Mouse (Mus musculus): ENCODE data around the gene Akap6. TPM values are rescaled to one million over a fixed set of nuclear protein-coding genes. Genes with fewer than 3 reads are reported as not detected.
A peak's percentile ranks its signal among the peaks of the same experiment; 100 is the strongest.

Gene Akap6
- polyA plus RNA-seq (2015; fragmentation: Nextera tagmentation; extraction: Ambion mirVana), result 1.6 and 1.9 TPM in 2 replicates

GRCm38 (mm10) chr12:52699146-52699545 lies at the start of gene Akap6:
Gene Akap6 (plus strand): TSS chr12:52699383.
- Histone ChIP-seq H3K36me3 (no peaks in the 10 kb centered on the region), H3K4me2 (peak within 1 kb of the TSS; percentile 29; the same call in 1 of the 2 replicates), H3K9ac (no peak within 1 kb of the TSS), H3K27me3 (replicated peaks) (no peaks in the 10 kb centered on the region), H3K4me3 (replicated peaks) (no peak within 1 kb of the TSS), H3K4me1 (peaks cover 4% of the 10 kb centered on the region), H3K9me3 (no peaks in the 10 kb centered on the region), H3K27ac (peak within 1 kb of the TSS; percentile 73; the same call in 1 of the 2 replicates)
- ATAC-seq (ENCODE audit: insufficient read depth, low FRiP score, low read depth), result no peak
- 65% methylated on average over 6 of the region's 6 CpGs for WGBS

GRCm38 (mm10) chr12:52662907-52663790 lies 36.0 kb upstream of the Akap6 start:
- Histone ChIP-seq H3K27me3 (replicated peaks) (no peaks in the 10 kb centered on the region), H3K4me1 (no peaks in the 10 kb centered on the region), H3K9me3 (no peaks in the 10 kb centered on the region), H3K4me3 (replicated peaks) (no peak overlapping the region), H3K4me2 (no peak overlapping the region), H3K9ac (no peak overlapping the region), H3K27ac (no peak overlapping the region), H3K36me3 (no peaks in the 10 kb centered on the region)
- no peak for ATAC-seq (ENCODE audit: insufficient read depth, low FRiP score, low read depth)
- 58% methylated on average over 7 of the region's 7 CpGs for WGBS

GRCm38 (mm10) chr12:52664944-52665343 lies 34.2 kb upstream of the Akap6 start:
- peak; percentile 47; the same call in 1 of the 2 replicates for ATAC-seq (ENCODE audit: insufficient read depth, low FRiP score, low read depth)
- 81% methylated on average over 5 of the region's 5 CpGs for WGBS
- no peaks in the 10 kb centered on the region for H3K4me1 ChIP-seq
- no peak overlapping the region for H3K4me3 ChIP-seq (replicated peaks)
- H3K27me3 ChIP-seq (replicated peaks), result no peaks in the 10 kb centered on the region
- H3K9ac ChIP-seq, result no peak overlapping the region
- no peaks in the 10 kb centered on the region for H3K36me3 ChIP-seq
- no peak overlapping the region for H3K27ac ChIP-seq
- no peaks in the 10 kb centered on the region for H3K9me3 ChIP-seq
- H3K4me2 ChIP-seq, result no peak overlapping the region

- Histone ChIP-seq H3K4me1 (0 out of 2 replicates have a peak, but pooled peaks cover 8% of the 10 kb centered on the region), H3K9ac (no peak overlapping the region), H3K36me3 (no peaks in the 10 kb centered on the region), H3K4me3 (replicated peaks) (no peak overlapping the region), H3K9me3 (no peaks in the 10 kb centered on the region), H3K27me3 (replicated peaks) (no peaks in the 10 kb centered on the region), H3K27ac (no peak overlapping the region), H3K4me2 (no peak overlapping the region)
- 18% methylated on average over 7 of the region's 7 CpGs for WGBS
- ATAC-seq (ENCODE audit: insufficient read depth, low FRiP score, low read depth), result peak; percentile 31; the same call in 1 of the 2 replicates
Measured at GRCm38 (mm10) chr12:52671436-52671835, 27.7 kb upstream of the Akap6 start.

- Histone ChIP-seq H3K4me3 (replicated peaks) (no peak overlapping the region), H3K9me3 (no peaks in the 10 kb centered on the region), H3K27ac (no peak overlapping the region), H3K9ac (no peak overlapping the region), H3K36me3 (no peaks in the 10 kb centered on the region), H3K4me2 (no peak overlapping the region), H3K4me1 (0 out of 2 replicates have a peak, but pooled peaks cover 8% of the 10 kb centered on the region), H3K27me3 (replicated peaks) (no peaks in the 10 kb centered on the region)
- ATAC-seq (ENCODE audit: insufficient read depth, low FRiP score, low read depth), result no peak
- 61% methylated on average over 6 of the region's 6 CpGs for WGBS
Measured at GRCm38 (mm10) chr12:52671943-52672342, 27.2 kb upstream of the Akap6 start.

- Histone ChIP-seq H3K9me3 (no peaks in the 10 kb centered on the region), H3K27ac (no peak overlapping the region; the same call in 1 of the 2 replicates), H3K27me3 (replicated peaks) (no peaks in the 10 kb centered on the region), H3K36me3 (no peaks in the 10 kb centered on the region), H3K9ac (no peak overlapping the region), H3K4me3 (replicated peaks) (no peak overlapping the region), H3K4me2 (no peak overlapping the region), H3K4me1 (0 out of 2 replicates have a peak, but pooled peaks cover 8% of the 10 kb centered on the region)
- 55% methylated on average over 6 of the region's 6 CpGs for WGBS
- ATAC-seq (ENCODE audit: insufficient read depth, low FRiP score, low read depth), result no peak
Measured at GRCm38 (mm10) chr12:52673361-52673960, 25.7 kb upstream of the Akap6 start.

- Histone ChIP-seq H3K9me3 (no peaks in the 10 kb centered on the region), H3K4me3 (replicated peaks) (no peak overlapping the region), H3K27me3 (replicated peaks) (no peaks in the 10 kb centered on the region), H3K4me1 (0 out of 2 replicates have a peak, but pooled peaks cover 8% of the 10 kb centered on the region), H3K27ac (no peak overlapping the region), H3K36me3 (no peaks in the 10 kb centered on the region), H3K4me2 (no peak overlapping the region), H3K9ac (no peak overlapping the region)
- ATAC-seq (ENCODE audit: insufficient read depth, low FRiP score, low read depth), result no peak
- 50% methylated on average over 4 of the region's 4 CpGs for WGBS
Measured at GRCm38 (mm10) chr12:52675010-52675409, 24.2 kb upstream of the Akap6 start.

GRCm38 (mm10) chr12:52687355-52687754 lies 11.8 kb upstream of the Akap6 start:
- ATAC-seq (ENCODE audit: insufficient read depth, low FRiP score, low read depth), result no peak
- Histone ChIP-seq H3K36me3 (no peaks in the 10 kb centered on the region), H3K27ac (no peak overlapping the region), H3K9ac (no peak overlapping the region), H3K4me3 (replicated peaks) (no peak overlapping the region), H3K9me3 (no peaks in the 10 kb centered on the region), H3K4me2 (no peak overlapping the region), H3K4me1 (no peaks in the 10 kb centered on the region), H3K27me3 (replicated peaks) (no peaks in the 10 kb centered on the region)
- WGBS, result 37% methylated on average over 9 of the region's 9 CpGs

GRCm38 (mm10) chr12:52688712-52689111 lies 10.5 kb upstream of the Akap6 start:
- no peak for ATAC-seq (ENCODE audit: insufficient read depth, low FRiP score, low read depth)
- 94% methylated on average over 2 of the region's 2 CpGs for WGBS
- H3K4me1 ChIP-seq, result no peaks in the 10 kb centered on the region
- H3K4me3 ChIP-seq (replicated peaks), result no peak overlapping the region
- H3K9me3 ChIP-seq, result no peaks in the 10 kb centered on the region
- no peaks in the 10 kb centered on the region for H3K27me3 ChIP-seq (replicated peaks)
- H3K4me2 ChIP-seq, result no peak overlapping the region
- no peak overlapping the region for H3K9ac ChIP-seq
- no peaks in the 10 kb centered on the region for H3K36me3 ChIP-seq
- H3K27ac ChIP-seq, result no peak overlapping the region

GRCm38 (mm10) chr12:52691552-52691951 lies 7.6 kb upstream of the Akap6 start:
- H3K4me3 ChIP-seq (replicated peaks), result no peak overlapping the region
- no peaks in the 10 kb centered on the region for H3K36me3 ChIP-seq
- 89% methylated on average over 1 of the region's 1 CpGs for WGBS
- no peaks in the 10 kb centered on the region for H3K9me3 ChIP-seq
- H3K4me2 ChIP-seq, result no peak overlapping the region
- no peak for ATAC-seq (ENCODE audit: insufficient read depth, low FRiP score, low read depth)
- no peak overlapping the region for H3K9ac ChIP-seq
- H3K4me1 ChIP-seq, result no peaks in the 10 kb centered on the region
- peak overlapping the region; percentile 41; the same call in 1 of the 2 replicates for H3K27ac ChIP-seq
- H3K27me3 ChIP-seq (replicated peaks), result no peaks in the 10 kb centered on the region

- WGBS, result 40% methylated on average over 10 of the region's 10 CpGs
- Histone ChIP-seq H3K4me1 (no peaks in the 10 kb centered on the region), H3K9me3 (no peaks in the 10 kb centered on the region), H3K36me3 (no peaks in the 10 kb centered on the region), H3K4me2 (peak overlapping the region; percentile 21), H3K27me3 (replicated peaks) (no peaks in the 10 kb centered on the region), H3K4me3 (replicated peaks) (no peak overlapping the region), H3K27ac (peak overlapping the region; percentile 81), H3K9ac (no peak overlapping the region)
- ATAC-seq (ENCODE audit: insufficient read depth, low FRiP score, low read depth), result peak; percentile 97
Measured at GRCm38 (mm10) chr12:52692290-52692974, 6.8 kb upstream of the Akap6 start.

Data from stomach, embryonic 15.5 days (tissue).